Mouse (Mus musculus): ENCODE measurements around the gene Sgsm2. TPM values are rescaled to one million over a fixed set of nuclear protein-coding genes. Genes with fewer than 3 reads are reported as not detected.

Sgsm2 gene
- polyA plus RNA-seq, 1 experiment = 14.5 TPM

DNA sequence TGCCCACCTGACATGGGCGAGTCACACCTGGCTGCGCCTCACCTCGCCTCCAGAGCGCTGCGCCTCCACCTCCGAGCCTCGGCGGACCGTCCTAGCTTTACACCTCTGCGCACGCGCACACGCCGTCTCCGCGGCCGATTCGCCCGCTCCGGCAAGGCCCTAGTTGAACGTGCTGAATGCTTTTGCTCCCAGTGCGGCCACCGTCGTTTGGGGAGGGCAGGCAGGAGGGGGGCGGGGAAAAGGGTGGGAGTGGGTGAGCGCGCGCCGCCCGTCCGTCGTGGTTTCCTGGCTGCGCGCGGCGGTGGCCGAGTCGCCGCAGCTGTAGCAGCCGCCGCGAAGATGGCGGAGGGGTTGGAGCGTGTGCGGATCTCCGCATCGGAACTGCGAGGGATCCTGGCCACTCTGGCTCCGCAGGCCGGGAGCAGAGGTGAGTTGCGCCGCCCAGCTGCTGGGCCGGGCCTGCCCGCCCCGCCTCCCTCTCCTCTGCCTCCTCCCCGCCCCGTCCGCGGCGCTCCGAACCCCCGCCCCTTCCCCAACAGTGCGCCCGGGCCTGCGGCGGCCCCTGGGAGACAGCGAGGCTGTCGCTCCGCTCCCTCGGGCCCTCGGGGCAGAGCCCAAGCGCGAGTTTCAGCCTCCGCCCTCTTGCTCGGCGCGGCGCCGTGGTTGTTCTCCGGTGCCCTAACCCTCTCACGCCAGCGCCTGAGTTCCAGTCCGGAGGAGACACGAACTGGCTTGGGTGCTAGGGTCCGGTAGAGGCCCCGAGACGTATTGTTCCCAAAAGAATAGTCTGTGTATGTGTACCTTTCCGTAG, 28.9 kb upstream of the Sgsm2 start, which contains the start of the genes Smg6 and Srr:
Gene Smg6, plus strand, starts transcription at position 247 of the 811 bp plus-strand sequence.
Gene Srr, minus strand, starts transcription at position 372 of the 811 bp plus-strand sequence.
- DNase-seq = peak; percentile 93

DNA sequence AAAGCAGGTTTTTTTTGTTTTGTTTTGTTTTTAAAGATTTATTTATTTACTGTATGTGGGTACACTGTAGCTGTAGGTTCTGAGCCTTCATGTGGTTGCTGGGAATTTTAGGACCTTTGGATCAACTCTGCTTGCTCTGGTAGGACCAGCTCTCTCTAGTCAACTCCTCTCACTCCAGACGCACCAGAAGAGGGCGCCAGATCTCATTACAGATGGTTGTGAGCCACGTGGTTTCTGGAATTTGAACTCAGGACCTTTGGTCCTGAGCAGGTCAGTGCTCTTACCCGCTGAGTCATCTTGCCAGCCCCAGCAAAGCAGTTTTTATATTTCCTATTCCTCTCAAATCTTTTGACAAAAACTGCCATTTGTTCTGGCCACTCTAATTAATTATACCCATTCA, 27.3 kb upstream of the Sgsm2 start:
- DNase-seq = peak; percentile 49
- WGBS = 75% methylated on average over 4 of the region's 4 CpGs
- no peak overlapping the region for H3K27ac ChIP-seq (ENCODE audit: control insufficient read depth, insufficient read depth, low read length)

More for the DNA sequence above, 28.9 kb upstream of the Sgsm2 start, which contains the start of the genes Smg6 and Srr:
- TF ChIP-seq CTCF (IDR thresholded peaks at IDR 0.05; ENCODE audit: borderline replicate concordance, control insufficient read depth, extremely low read depth, insufficient read depth, low read length, poor library complexity) = no peak
- TF ChIP-seq POLR2A (IDR thresholded peaks at IDR 0.05; ENCODE audit: control insufficient read depth, extremely low read depth, insufficient read depth, low read length, poor library complexity) = peak; percentile 86
- Histone ChIP-seq H3K4me1 (replicated peaks; ENCODE audit: control insufficient read depth, insufficient read depth, low read length) (peaks cover 3% of the 10 kb centered on the region), H3K4me3 (ENCODE audit: control insufficient read depth, insufficient read depth, low read length) (peak within 1 kb of the TSS; percentile 74), H3K27ac (ENCODE audit: control insufficient read depth, insufficient read depth, low read length) (peak within 1 kb of the TSS; percentile 83), H3K36me3 (ENCODE audit: control insufficient read depth, insufficient read depth, low read length) (no peaks in the 10 kb centered on the region), H3K27me3 (ENCODE audit: control insufficient read depth, insufficient read depth, low read length) (no peaks in the 10 kb centered on the region)
- under 1% methylated on average over 85 of the region's 88 CpGs for WGBS

DNA sequence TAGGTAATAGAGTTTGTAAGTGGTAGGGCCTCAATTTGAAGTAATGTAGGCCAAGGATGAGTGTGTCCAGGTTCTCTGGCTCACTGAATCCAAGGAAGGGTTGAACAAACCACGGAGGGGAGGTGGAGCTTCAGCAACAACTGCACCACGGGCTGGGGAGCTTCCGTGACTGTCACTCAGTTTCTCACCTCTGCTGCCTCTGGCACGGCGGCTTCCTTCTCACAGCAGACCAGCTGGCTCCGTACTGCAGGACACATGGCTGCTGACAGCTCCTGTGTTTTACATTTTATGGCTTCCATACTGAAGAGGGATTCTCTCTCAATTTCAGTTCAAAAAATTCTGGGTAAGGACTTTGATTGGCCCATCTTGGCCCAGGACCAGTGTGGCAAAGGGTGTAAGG, 22.4 kb upstream of the Sgsm2 start:
- no peaks in the 10 kb centered on the region for H3K27me3 ChIP-seq (ENCODE audit: control insufficient read depth, insufficient read depth, low read length)
- no peak overlapping the region for H3K4me3 ChIP-seq (ENCODE audit: control insufficient read depth, insufficient read depth, low read length)
- H3K27ac ChIP-seq (ENCODE audit: control insufficient read depth, insufficient read depth, low read length) = no peak overlapping the region
- H3K36me3 ChIP-seq (ENCODE audit: control insufficient read depth, insufficient read depth, low read length) = no peaks in the 10 kb centered on the region
- H3K4me1 ChIP-seq (replicated peaks; ENCODE audit: control insufficient read depth, insufficient read depth, low read length) = no peaks in the 10 kb centered on the region
- WGBS = 91% methylated on average over 6 of the region's 6 CpGs
- no peak for TF ChIP-seq CTCF (IDR thresholded peaks at IDR 0.05; ENCODE audit: borderline replicate concordance, control insufficient read depth, extremely low read depth, insufficient read depth, low read length, poor library complexity)
- no peak for TF ChIP-seq POLR2A (IDR thresholded peaks at IDR 0.05; ENCODE audit: control insufficient read depth, extremely low read depth, insufficient read depth, low read length, poor library complexity)
- DNase-seq = no peak

More for the DNA sequence above, 27.3 kb upstream of the Sgsm2 start:
- TF ChIP-seq CTCF (IDR thresholded peaks at IDR 0.05; ENCODE audit: borderline replicate concordance, control insufficient read depth, extremely low read depth, insufficient read depth, low read length, poor library complexity) = no peak
- no peak overlapping the region for H3K4me3 ChIP-seq (ENCODE audit: control insufficient read depth, insufficient read depth, low read length)
- peaks cover 3% of the 10 kb centered on the region for H3K4me1 ChIP-seq (replicated peaks; ENCODE audit: control insufficient read depth, insufficient read depth, low read length)
- H3K27me3 ChIP-seq (ENCODE audit: control insufficient read depth, insufficient read depth, low read length) = no peaks in the 10 kb centered on the region
- H3K36me3 ChIP-seq (ENCODE audit: control insufficient read depth, insufficient read depth, low read length) = no peaks in the 10 kb centered on the region

DNA sequence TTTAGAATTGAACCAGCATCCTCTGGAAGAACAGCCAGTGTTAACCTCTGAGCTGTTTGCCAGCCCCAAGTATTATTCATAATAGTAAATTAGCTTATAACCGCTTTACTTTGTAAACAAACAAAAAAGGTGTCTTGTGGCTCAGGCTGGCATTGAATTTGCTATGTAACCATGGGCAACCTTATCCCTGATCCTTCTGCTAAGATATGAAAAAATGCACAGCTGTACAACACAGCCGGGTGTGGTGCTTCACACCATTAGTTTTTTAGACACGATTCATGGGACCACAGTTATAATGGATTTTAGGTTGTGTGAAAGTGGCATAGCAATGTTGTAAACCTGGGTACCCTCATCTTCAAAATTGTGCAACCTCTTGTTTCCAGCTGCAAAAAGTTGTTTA, 15.6 kb upstream of the Sgsm2 start:
- H3K4me1 ChIP-seq (replicated peaks; ENCODE audit: control insufficient read depth, insufficient read depth, low read length) = no peaks in the 10 kb centered on the region
- H3K4me3 ChIP-seq (ENCODE audit: control insufficient read depth, insufficient read depth, low read length) = no peak overlapping the region
- H3K27ac ChIP-seq (ENCODE audit: control insufficient read depth, insufficient read depth, low read length) = no peak overlapping the region
- DNase-seq = no peak
- H3K36me3 ChIP-seq (ENCODE audit: control insufficient read depth, insufficient read depth, low read length) = peaks cover 21% of the 10 kb centered on the region
- TF ChIP-seq CTCF (IDR thresholded peaks at IDR 0.05; ENCODE audit: borderline replicate concordance, control insufficient read depth, extremely low read depth, insufficient read depth, low read length, poor library complexity) (no peak), POLR2A (IDR thresholded peaks at IDR 0.05; ENCODE audit: control insufficient read depth, extremely low read depth, insufficient read depth, low read length, poor library complexity) (no peak)
- 90% methylated on average over 3 of the region's 3 CpGs for WGBS
- no peaks in the 10 kb centered on the region for H3K27me3 ChIP-seq (ENCODE audit: control insufficient read depth, insufficient read depth, low read length)

DNA sequence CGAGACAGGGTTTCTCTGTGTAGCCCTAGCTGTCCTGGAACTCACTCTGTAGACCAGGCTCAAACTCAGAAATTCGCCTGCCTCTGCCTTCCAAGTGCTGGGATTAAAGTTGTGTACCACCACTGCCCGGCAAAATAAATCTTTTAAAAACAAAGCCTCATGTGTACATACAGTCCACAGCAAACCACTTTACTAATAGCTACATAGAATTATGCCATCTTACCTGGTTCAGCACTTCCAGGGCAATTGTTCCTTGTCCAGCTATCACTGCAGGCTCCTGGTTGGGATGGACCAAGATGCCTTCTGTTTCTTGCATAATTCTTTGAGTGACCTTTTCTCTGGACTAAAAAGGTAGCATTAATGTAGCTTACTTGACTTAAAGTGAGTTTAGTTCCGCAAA, 13.1 kb upstream of the Sgsm2 start:
- H3K4me1 ChIP-seq (replicated peaks; ENCODE audit: control insufficient read depth, insufficient read depth, low read length) = no peaks in the 10 kb centered on the region
- no peak for DNase-seq
- WGBS = 96% methylated on average over 4 of the region's 4 CpGs
- H3K27me3 ChIP-seq (ENCODE audit: control insufficient read depth, insufficient read depth, low read length) = no peaks in the 10 kb centered on the region
- H3K27ac ChIP-seq (ENCODE audit: control insufficient read depth, insufficient read depth, low read length) = no peak overlapping the region
- TF ChIP-seq CTCF (IDR thresholded peaks at IDR 0.05; ENCODE audit: borderline replicate concordance, control insufficient read depth, extremely low read depth, insufficient read depth, low read length, poor library complexity) (no peak), POLR2A (IDR thresholded peaks at IDR 0.05; ENCODE audit: control insufficient read depth, extremely low read depth, insufficient read depth, low read length, poor library complexity) (no peak)
- peaks cover 45% of the 10 kb centered on the region for H3K36me3 ChIP-seq (ENCODE audit: control insufficient read depth, insufficient read depth, low read length)
- no peak overlapping the region for H3K4me3 ChIP-seq (ENCODE audit: control insufficient read depth, insufficient read depth, low read length)

DNA sequence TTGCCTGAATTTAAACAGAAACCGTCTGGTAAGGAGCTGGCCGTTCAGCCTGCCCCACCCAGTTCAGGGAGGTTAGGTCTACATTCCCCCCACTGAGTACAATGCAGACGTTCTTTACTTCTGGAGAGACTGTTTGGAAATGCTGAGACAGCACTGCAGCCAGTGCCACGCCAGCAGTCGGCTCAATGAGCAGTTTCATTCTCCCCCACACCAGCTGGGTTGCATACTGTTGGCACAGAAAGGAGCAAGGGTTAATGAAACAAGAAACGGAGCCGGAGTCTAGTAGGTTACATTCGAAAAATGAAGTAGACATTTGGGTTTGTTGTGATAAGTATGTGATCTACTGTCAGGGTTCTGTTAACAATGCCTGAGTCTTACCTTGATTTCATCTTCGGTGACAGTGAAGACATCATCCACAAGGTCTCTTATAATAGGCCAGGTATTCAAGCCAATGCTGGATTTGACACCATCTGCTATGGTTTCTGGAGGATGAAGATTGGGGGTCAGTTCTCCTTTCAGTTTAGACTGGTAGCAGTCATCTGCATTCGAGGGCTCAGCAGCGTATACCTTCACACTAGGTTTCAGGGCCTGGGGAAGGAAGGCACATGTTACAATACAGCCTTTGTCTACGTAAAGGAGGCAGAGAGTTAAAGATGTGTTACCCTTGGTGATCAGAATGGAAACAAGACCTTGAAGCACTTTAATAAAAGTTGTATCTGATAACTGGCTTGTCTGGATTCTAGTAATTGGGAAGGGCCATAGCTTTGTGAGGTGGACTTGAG, 11.9 kb upstream of the Sgsm2 start:
- no peak overlapping the region for H3K4me3 ChIP-seq (ENCODE audit: control insufficient read depth, insufficient read depth, low read length)
- H3K36me3 ChIP-seq (ENCODE audit: control insufficient read depth, insufficient read depth, low read length) = peaks cover 56% of the 10 kb centered on the region
- H3K27ac ChIP-seq (ENCODE audit: control insufficient read depth, insufficient read depth, low read length) = no peak overlapping the region
- WGBS = 94% methylated on average over 12 of the region's 12 CpGs
- DNase-seq = no peak
- no peaks in the 10 kb centered on the region for H3K27me3 ChIP-seq (ENCODE audit: control insufficient read depth, insufficient read depth, low read length)
- TF ChIP-seq CTCF (IDR thresholded peaks at IDR 0.05; ENCODE audit: borderline replicate concordance, control insufficient read depth, extremely low read depth, insufficient read depth, low read length, poor library complexity) (no peak), POLR2A (IDR thresholded peaks at IDR 0.05; ENCODE audit: control insufficient read depth, extremely low read depth, insufficient read depth, low read length, poor library complexity) (no peak)
- no peaks in the 10 kb centered on the region for H3K4me1 ChIP-seq (replicated peaks; ENCODE audit: control insufficient read depth, insufficient read depth, low read length)

Data from thymus, adult 2 months (tissue).